Mouse (Mus musculus) left cerebral cortex, postnatal 25 days (tissue): ENCODE results near the gene Dlx5. TPM values are rescaled to one million over a fixed set of nuclear protein-coding genes. Genes with fewer than 3 reads are reported as not detected.

Experiments
- DNase-seq, 2 experiments: peaks; one replicate each; pipeline ENCODE4 v3.0.0; 2022; ENCODE audit warnings: low spot score in 2 of 2, mixed read lengths in 1 of 2
- intact Hi-C: fragments of 180-260 bp; cut with DNase I; formaldehyde crosslinking; loops from one replicate; pipeline ENCODE4 v1.15.1; 2025
- total RNA-seq, 2 experiments: library from RNA; stranded (reverse); gene quantifications; 2 replicates each; pipeline ENCODE4 v1.2.3; 2021

Dlx5 gene
- total RNA-seq, 2 experiments from 2014 or later: 6.5 to 9.1 TPM

- DNase-seq: peak in 1 of 2 experiments; percentile 65
- intact Hi-C loops: loop anchor here (5.0 kb wide), 1 partner anchor 285 kb away; the partner anchor contains the start of gene Sem1
These were observed 19.3 kb downstream of the Dlx5 start for GRCm38 (mm10) chr6:6862611-6863010.

- DNase-seq: no peak
- intact Hi-C loops: loop anchor here (5.0 kb wide), 1 partner anchor 285 kb away; the partner anchor contains the start of gene Sem1
These were observed 20.0 kb downstream of the Dlx5 start for GRCm38 (mm10) chr6:6861798-6862428.

GRCm38 (mm10) chr6:6861086-6861797 is 20.6 kb downstream of the Dlx5 start:
- DNase-seq: no peak
- intact Hi-C loops: loop anchor here (5.0 kb wide), 1 partner anchor 284 kb away; the partner anchor contains the start of gene Sem1

- no peak for DNase-seq
- intact Hi-C loops: loop anchor here (5.0 kb wide), 1 partner anchor 283 kb away; the partner anchor contains the start of gene Sem1
These were observed 21.3 kb downstream of the Dlx5 start for GRCm38 (mm10) chr6:6860411-6861085.

- intact Hi-C loops: loop anchor here (5.0 kb wide), 1 partner anchor 283 kb away; the partner anchor contains the start of gene Sem1
- DNase-seq: no peak
These were observed 21.9 kb downstream of the Dlx5 start for GRCm38 (mm10) chr6:6859950-6860410.

GRCm38 (mm10) chr6:6859111-6859949 is 22.6 kb downstream of the Dlx5 start:
- intact Hi-C loops: no loop called here
- no peak for DNase-seq

GRCm38 (mm10) chr6:6858571-6858970 is 23.3 kb downstream of the Dlx5 start:
- intact Hi-C loops: no loop called here

GRCm38 (mm10) chr6:6857766-6858165 is 24.1 kb downstream of the Dlx5 start:
- no peak for DNase-seq
- intact Hi-C loops: no loop called here

More at GRCm38 (mm10) chr6:6858571-6858970, 23.3 kb downstream of the Dlx5 start:
- DNase-seq: no peak

GRCm38 (mm10) chr6:6856881-6857280 is 25.0 kb downstream of the Dlx5 start:
- intact Hi-C loops: no loop called here
- no peak for DNase-seq

GRCm38 (mm10) chr6:6856316-6856715 is 25.6 kb downstream of the Dlx5 start:
- DNase-seq: no peak
- intact Hi-C loops: no loop called here

- intact Hi-C loops: no loop called here
- no peak for DNase-seq
These were observed 26.1 kb downstream of the Dlx5 start for GRCm38 (mm10) chr6:6855746-6856185.

- intact Hi-C loops: no loop called here
These were observed 26.8 kb downstream of the Dlx5 start for GRCm38 (mm10) chr6:6854902-6855745.

GRCm38 (mm10) chr6:6854176-6854575 is 27.7 kb downstream of the Dlx5 start:
- intact Hi-C loops: no loop called here

More at GRCm38 (mm10) chr6:6854902-6855745, 26.8 kb downstream of the Dlx5 start:
- no peak for DNase-seq

GRCm38 (mm10) chr6:6852944-6853343 is 28.9 kb downstream of the Dlx5 start:
- DNase-seq: no peak
- intact Hi-C loops: no loop called here

More at GRCm38 (mm10) chr6:6854176-6854575, 27.7 kb downstream of the Dlx5 start:
- DNase-seq: no peak

GRCm38 (mm10) chr6:6851166-6851565 is 30.7 kb downstream of the Dlx5 start:
- intact Hi-C loops: no loop called here
- no peak for DNase-seq

GRCm38 (mm10) chr6:6850324-6851060 is 31.4 kb downstream of the Dlx5 start:
- intact Hi-C loops: no loop called here
- no peak for DNase-seq

- intact Hi-C loops: loop anchor here (5.0 kb wide), 1 partner anchor 33 kb away; the partner anchor contains the start of gene Dlx5
- no peak for DNase-seq
These were observed 32.1 kb downstream of the Dlx5 start for GRCm38 (mm10) chr6:6849744-6850143.
